Mouse (Mus musculus): ENCODE measurements around the gene Palld.

DNA sequence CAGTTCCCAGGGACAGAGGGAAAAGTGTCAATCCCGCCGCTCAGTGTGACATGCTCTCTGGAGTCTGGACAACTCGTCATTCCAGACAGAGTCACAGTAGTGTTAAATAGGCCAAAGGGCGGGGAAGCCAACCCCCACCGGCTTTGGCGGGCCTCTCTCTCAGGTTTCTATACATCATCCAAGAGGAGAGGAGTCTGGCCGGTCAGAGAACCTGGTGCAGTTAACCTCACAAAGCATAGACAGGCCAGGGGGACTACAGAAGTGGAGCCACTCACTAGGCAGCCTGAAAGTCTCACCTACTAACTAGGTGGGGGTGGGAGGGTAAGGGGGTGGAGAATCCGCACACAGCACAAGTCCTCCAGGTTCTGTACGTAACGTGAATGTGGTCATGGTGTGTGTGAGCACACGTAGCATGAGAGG lies 312.5 kb downstream of the Palld start:
- no peak for TF ChIP-seq CTCF (IDR thresholded peaks at IDR 0.05; ENCODE audit: extremely low read depth, insufficient read depth, insufficient read length, insufficient replicate concordance)
- no peak for TF ChIP-seq POLR2A (IDR thresholded peaks at IDR 0.05; ENCODE audit: low read depth, low read length)

Measured in spleen, adult 2 months (tissue).